Mouse (Mus musculus) MEL (cell line): ENCODE measurements around the gene Farp2. TPM values are rescaled to one million over a fixed set of nuclear protein-coding genes. Genes with fewer than 3 reads are reported as not detected.
A peak's percentile ranks its signal among the peaks of the same experiment; 100 is the strongest.
"Not testable (repeated sequence)": the region's sequence is repeated elsewhere in the genome, so short reads cannot be mapped to it uniquely, and the experiment has no call there.

ENCODE experiments used
- DNase-seq: peaks from one replicate; pipeline ENCODE4 v3.0.0; 2011; ENCODE audit warnings: low read depth, low spot score
- H3K27ac ChIP-seq: 2 replicates; pipeline ENCODE4 v1.5.1; 2012; ENCODE audit warnings: low read depth, mild to moderate bottlenecking, control low read depth, low read length, moderate library complexity; ENCODE audit not compliant: control insufficient read depth
- H3K27me3 ChIP-seq, 2 experiments: fragments of 150-350 bp in 1 of 2; sonication (generic) in 1 of 2; 2 replicates each; pipeline ENCODE4 v1.6.1; 2012; ENCODE audit warnings: low read length in 2 of 2, mild to moderate bottlenecking in 2 of 2, improper control_type of control experiment in 1 of 2, moderate library complexity in 1 of 2; ENCODE audit not compliant: insufficient read depth in 2 of 2, control insufficient read depth in 1 of 2
- H3K36me3 ChIP-seq, 2 experiments: 2 replicates each; pipeline ENCODE4 v1.6.1; 2012 to 2014; ENCODE audit warnings: low read length in 2 of 2, improper control_type of control experiment in 1 of 2, inconsistent platforms in 1 of 2, mild to moderate bottlenecking in 1 of 2; ENCODE audit not compliant: insufficient read depth in 2 of 2, control insufficient read depth in 1 of 2
- H3K4me1 ChIP-seq, 2 experiments: fragments of 150-350 bp in 1 of 2; sonication (generic) in 1 of 2; 2 replicates each; pipeline ENCODE4 v1.6.1; 2012; ENCODE audit warnings: low read length in 2 of 2, improper control_type of control experiment in 1 of 2, mild to moderate bottlenecking in 1 of 2; ENCODE audit not compliant: insufficient read depth in 2 of 2, control insufficient read depth in 1 of 2
- H3K4me3 ChIP-seq, 2 experiments: fragments of 150-350 bp in 1 of 2; sonication (generic) in 1 of 2; 2 replicates each; pipeline ENCODE4 v1.5.1; 2012; ENCODE audit warnings: low read depth in 2 of 2, low read length in 2 of 2, mild to moderate bottlenecking in 2 of 2, moderate library complexity in 2 of 2, control low read depth in 1 of 2, improper control_type of control experiment in 1 of 2; ENCODE audit not compliant: control insufficient read depth in 1 of 2, insufficient read depth in 1 of 2
- H3K79me2 ChIP-seq: 2 replicates; pipeline ENCODE4 v1.6.1; 2012; ENCODE audit warnings: mild to moderate bottlenecking, low read length, moderate library complexity; ENCODE audit not compliant: control insufficient read depth, poor library complexity, insufficient read depth
- H3K9ac ChIP-seq: 2 replicates; pipeline ENCODE4 v1.6.1; 2012; ENCODE audit warnings: low read depth, mild to moderate bottlenecking, control low read depth, low read length, moderate library complexity; ENCODE audit not compliant: control insufficient read depth, poor library complexity, severe bottlenecking
- H3K9me3 ChIP-seq: fragments of 150-350 bp; sonication (generic); replicated peaks from 2 replicates; pipeline ENCODE4 v1.6.1; 2012; ENCODE audit warnings: mild to moderate bottlenecking, low read length, improper control_type of control experiment, moderate library complexity; ENCODE audit not compliant: insufficient read depth
- E2F4 ChIP-seq: IDR thresholded peaks from 2 replicates; pipeline ENCODE4 v1.6.1; 2011; ENCODE audit warnings: low read depth, low read length, improper control_type of control experiment, borderline replicate concordance
- EP300 ChIP-seq, 2 experiments: IDR thresholded peaks; 2 replicates each; pipeline ENCODE4 v1.6.1; 2011; ENCODE audit warnings: improper control_type of control experiment in 2 of 2, low read length in 2 of 2, low read depth in 1 of 2, mild to moderate bottlenecking in 1 of 2
- ETS1 ChIP-seq: IDR thresholded peaks from 2 replicates; pipeline ENCODE4 v1.6.1; 2012; ENCODE audit warnings: low read depth, mild to moderate bottlenecking, inconsistent platforms, low read length, improper control_type of control experiment, moderate library complexity
- GABPA ChIP-seq: IDR thresholded peaks from 2 replicates; pipeline ENCODE4 v1.6.1; 2012; ENCODE audit warnings: low read depth, mild to moderate bottlenecking, inconsistent platforms, low read length, improper control_type of control experiment, moderate library complexity
- GATA1 ChIP-seq: IDR thresholded peaks from 2 replicates; pipeline ENCODE4 v1.6.1; 2011; ENCODE audit warnings: low read depth, low read length, improper control_type of control experiment
- HCFC1 ChIP-seq: IDR thresholded peaks from 2 replicates; pipeline ENCODE4 v1.6.1; 2012; ENCODE audit warnings: low read depth, mild to moderate bottlenecking, inconsistent platforms, low read length, improper control_type of control experiment, moderate library complexity
- JUND ChIP-seq: IDR thresholded peaks from 2 replicates; pipeline ENCODE4 v1.6.1; 2011; ENCODE audit warnings: low read depth, mild to moderate bottlenecking, improper control_type of control experiment, low read length
- KAT2A ChIP-seq: conservative IDR thresholded peaks from 2 replicates; pipeline ENCODE4 v1.6.1; 2012; ENCODE audit warnings: low read depth, low read length, improper control_type of control experiment, inconsistent platforms
- MAX ChIP-seq: IDR thresholded peaks from 2 replicates; pipeline ENCODE4 v1.6.1; 2011; ENCODE audit warnings: low read length, improper control_type of control experiment
- MAZ ChIP-seq: IDR thresholded peaks from 2 replicates; pipeline ENCODE4 v1.6.1; 2012; ENCODE audit warnings: low read depth, mild to moderate bottlenecking, inconsistent platforms, low read length, improper control_type of control experiment
- MXI1 ChIP-seq: IDR thresholded peaks from 2 replicates; pipeline ENCODE4 v1.6.1; 2011; ENCODE audit warnings: mild to moderate bottlenecking, low read depth, low read length, improper control_type of control experiment
- MYC ChIP-seq: IDR thresholded peaks from 2 replicates; pipeline ENCODE4 v1.6.1; 2011; ENCODE audit warnings: low read depth, mild to moderate bottlenecking, low read length, improper control_type of control experiment, moderate library complexity
- NELFE ChIP-seq: IDR thresholded peaks from 2 replicates; pipeline ENCODE4 v1.6.1; 2011; ENCODE audit warnings: low read depth, low read length, improper control_type of control experiment
- NRF1 ChIP-seq: IDR thresholded peaks from 2 replicates; pipeline ENCODE4 v1.6.1; 2014; ENCODE audit warnings: low read depth, mild to moderate bottlenecking, inconsistent platforms, low read length, improper control_type of control experiment, moderate library complexity; ENCODE audit not compliant: poor library complexity, insufficient read depth, severe bottlenecking
- POLR2A ChIP-seq, 2 experiments: IDR thresholded peaks; 2 replicates each; pipeline ENCODE4 v1.6.1; 2011 to 2012; ENCODE audit warnings: low read length in 2 of 2, mild to moderate bottlenecking in 2 of 2, control low read depth in 1 of 2, improper control_type of control experiment in 1 of 2, low read depth in 1 of 2, moderate library complexity in 1 of 2; ENCODE audit not compliant: control insufficient read depth in 1 of 2, insufficient read depth in 1 of 2, poor library complexity in 1 of 2
- POLR2AphosphoS2 ChIP-seq: IDR thresholded peaks from 2 replicates; pipeline ENCODE4 v1.6.1; 2011; ENCODE audit warnings: low read length, improper control_type of control experiment
- RAD21 ChIP-seq: IDR thresholded peaks from 2 replicates; pipeline ENCODE4 v1.6.1; 2011; ENCODE audit warnings: mild to moderate bottlenecking, low read depth, low read length, improper control_type of control experiment
- RCOR1 ChIP-seq: IDR thresholded peaks from 2 replicates; pipeline ENCODE4 v1.6.1; 2012; ENCODE audit warnings: low read depth, mild to moderate bottlenecking, inconsistent platforms, low read length, improper control_type of control experiment
- TBP ChIP-seq: IDR thresholded peaks from 2 replicates; pipeline ENCODE4 v1.8.0; 2011; ENCODE audit warnings: low read depth, low read length, improper control_type of control experiment
- UBTF ChIP-seq: IDR thresholded peaks from 2 replicates; pipeline ENCODE4 v1.6.1; 2012; ENCODE audit warnings: low read depth, mild to moderate bottlenecking, inconsistent platforms, low read length, improper control_type of control experiment, moderate library complexity, borderline replicate concordance; ENCODE audit not compliant: insufficient read depth
- USF1 ChIP-seq: IDR thresholded peaks from 2 replicates; pipeline ENCODE4 v1.6.1; 2014; ENCODE audit warnings: low read depth, mild to moderate bottlenecking, inconsistent platforms, low read length, improper control_type of control experiment, moderate library complexity
- ZC3H11A ChIP-seq: IDR thresholded peaks from 2 replicates; pipeline ENCODE4 v1.6.1; 2012; ENCODE audit warnings: low read depth, mild to moderate bottlenecking, inconsistent platforms, low read length, improper control_type of control experiment
- ZKSCAN1 ChIP-seq: IDR thresholded peaks from 2 replicates; pipeline ENCODE4 v1.6.1; 2012; ENCODE audit warnings: low read depth, mild to moderate bottlenecking, inconsistent platforms, low read length, improper control_type of control experiment, moderate library complexity
- ZMIZ1 ChIP-seq: IDR thresholded peaks from 2 replicates; pipeline ENCODE4 v1.6.1; 2012; ENCODE audit warnings: low read depth, mild to moderate bottlenecking, inconsistent platforms, low read length, improper control_type of control experiment, moderate library complexity
- ZNF384 ChIP-seq: IDR thresholded peaks from 2 replicates; pipeline ENCODE4 v1.6.1; 2012; ENCODE audit warnings: low read depth, mild to moderate bottlenecking, inconsistent platforms, low read length, improper control_type of control experiment
- polyA plus RNA-seq, 2 experiments: library from polyadenylated mRNA; stranded (reverse) in 1 of 2; unstranded in 1 of 2; fragments of >175 nt in 1 of 2; fragments of >200 nt in 1 of 2; gene quantifications; 2 replicates each; pipeline versions ENCODE4 v1.2.1 to v1.2.4; 2012; ENCODE audit warnings: low replicate concordance in 2 of 2, low read depth in 1 of 2; ENCODE audit not compliant: insufficient read length in 2 of 2, insufficient read depth in 1 of 2, missing spikeins in 1 of 2
- total RNA-seq: library from RNA; depleted of rRNA; stranded (reverse); fragments of 300-350 nt; gene quantifications from 2 replicates; pipeline ENCODE4 v1.2.3, GENCODE M21; 2012

Gene Farp2
- total and polyA plus RNA-seq, 3 experiments, result 9.7 to 12.0 TPM; not detected in 1

DNA sequence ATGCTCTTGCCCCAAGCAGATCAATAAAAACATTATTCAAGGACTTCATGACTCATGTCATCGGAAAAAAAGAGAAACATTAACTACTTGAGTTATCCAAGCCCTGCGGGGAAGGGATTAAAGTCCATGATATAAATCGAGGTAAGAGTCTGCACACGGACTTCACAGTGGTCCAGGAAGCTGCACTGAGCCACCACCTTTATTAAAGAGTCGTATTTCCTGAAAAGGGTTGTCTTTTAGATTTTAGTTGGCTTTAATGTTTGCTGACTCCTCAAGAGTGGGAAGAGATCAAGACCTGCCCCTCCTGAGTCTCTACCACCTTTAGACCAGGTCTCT, 145.1 kb downstream of the Farp2 start:
- no peak for TF ChIP-seq NELFE
- TF ChIP-seq UBTF, result no peak
- no peak for TF ChIP-seq GABPA
- TF ChIP-seq TBP, result no peak
- no peak for TF ChIP-seq RAD21
- no peak for TF ChIP-seq ZKSCAN1
- TF ChIP-seq MXI1, result no peak
- TF ChIP-seq E2F4, result no peak
- no peak for TF ChIP-seq GATA1
- TF ChIP-seq POLR2AphosphoS2, result no peak
- TF ChIP-seq RCOR1, result no peak
- Histone ChIP-seq H3K9me3 (no peaks in the 10 kb centered on the region), H3K27ac (no peak overlapping the region), H3K36me3 (peaks cover 0 to 14% of the 10 kb centered on the region in 2 experiments; a peak in 2 of 4 replicates), H3K79me2 (no peaks in the 10 kb centered on the region), H3K9ac (no peak overlapping the region), H3K4me1 (peaks cover 7 to 13% of the 10 kb centered on the region in 2 experiments), H3K27me3 (no peaks in the 10 kb centered on the region), H3K4me3 (no peak overlapping the region)
- DNase-seq, result no peak

GRCm38 (mm10) chr1:93658559-93658958, 146.7 kb downstream of the Farp2 start, which contains the start of gene Stk25:
Gene Stk25 (minus strand): TSS chr1:93658659.
- not testable (repeated sequence) for H3K27ac ChIP-seq, DNase-seq, H3K27me3 ChIP-seq, H3K79me2 ChIP-seq, H3K4me3 ChIP-seq, H3K9ac ChIP-seq, H3K9me3 ChIP-seq
- H3K36me3 ChIP-seq, result peaks cover 0 to 14% of the 10 kb centered on the region in 2 experiments; a peak in 2 of 4 replicates
- peaks cover 7 to 13% of the 10 kb centered on the region in 2 experiments for H3K4me1 ChIP-seq

DNA sequence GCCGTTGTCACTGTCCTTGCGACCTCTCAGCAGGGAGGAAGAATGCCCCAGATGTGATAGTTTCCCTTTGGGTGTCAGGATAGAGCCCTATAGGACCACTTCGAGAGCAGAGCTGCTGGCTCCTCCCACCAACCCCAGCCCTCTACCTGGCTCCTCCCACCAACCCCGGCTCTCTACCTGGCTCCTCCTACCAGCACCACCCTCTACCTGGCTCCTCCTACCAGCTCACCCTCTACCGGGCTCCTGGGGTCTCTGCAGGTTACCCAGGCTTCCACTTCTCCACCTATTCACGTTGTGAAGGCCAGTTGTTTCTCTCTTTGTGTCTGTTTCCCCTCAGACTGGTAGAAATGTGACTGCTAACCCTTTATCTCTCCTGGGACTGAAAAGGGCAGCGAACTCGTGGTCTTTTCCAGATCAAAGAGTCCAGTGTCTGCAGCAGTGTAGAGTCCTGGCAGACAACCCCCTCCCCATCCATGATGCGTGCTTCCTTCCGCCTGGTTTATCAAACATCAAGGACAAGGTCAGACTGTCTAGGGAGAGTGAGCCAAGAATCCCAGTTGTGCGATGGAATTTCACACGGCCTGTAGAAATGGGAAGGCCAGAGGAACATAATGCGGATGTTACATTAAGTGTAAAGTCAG, 156.0 kb downstream of the Farp2 start:
- H3K27ac ChIP-seq, result 0 out of 2 replicates have a peak overlapping the region, but pooled peaks have one; percentile 8
- H3K27me3 ChIP-seq, result no peaks in the 10 kb centered on the region
- H3K36me3 ChIP-seq, result no peaks in the 10 kb centered on the region; a peak in 1 of 4 replicates
- peak; percentile 79 for DNase-seq
- peak overlapping the region; percentile 51 to 73 for H3K4me3 ChIP-seq
- no peaks in the 10 kb centered on the region for H3K79me2 ChIP-seq
- peak overlapping the region; percentile 48 for H3K9ac ChIP-seq
- peaks cover 0 to 10% of the 10 kb centered on the region in 2 experiments; a peak in 3 of 4 replicates for H3K4me1 ChIP-seq
- H3K9me3 ChIP-seq, result no peaks in the 10 kb centered on the region
- TF ChIP-seq GABPA, result no peak
- TF ChIP-seq NRF1, result no peak
- TF ChIP-seq RAD21, result no peak
- no peak for TF ChIP-seq UBTF
- TF ChIP-seq HCFC1, result 0 out of 2 replicates have a peak, but pooled peaks have one; percentile 14
- TF ChIP-seq ZC3H11A, result no peak
- TF ChIP-seq RCOR1, result no peak
- no peak for TF ChIP-seq EP300 (IDR thresholded peaks at IDR 0.05; ENCODE audit: low read depth in 1 of 2, low read length in 2 of 2)
- no peak for TF ChIP-seq KAT2A
- TF ChIP-seq USF1, result no peak
- TF ChIP-seq MAZ, result 0 out of 2 replicates have a peak, but pooled peaks have one; percentile 34
- TF ChIP-seq ZNF384, result no peak
- no peak for TF ChIP-seq POLR2A (IDR thresholded peaks at IDR 0.05; ENCODE audit: control insufficient read depth in 1 of 2, insufficient read depth in 1 of 2, low read depth in 1 of 2, low read length in 2 of 2, poor library complexity in 1 of 2)
- TF ChIP-seq JUND, result no peak
- TF ChIP-seq MXI1, result peak; percentile 62
- TF ChIP-seq ETS1, result no peak
- TF ChIP-seq MAX, result no peak
- TF ChIP-seq GATA1, result no peak
- no peak for TF ChIP-seq ZMIZ1
- TF ChIP-seq MYC, result 0 out of 2 replicates have a peak, but pooled peaks have one; percentile 27
